Comparison of ENCODE assay signal across 8 mouse cellular contexts in the genomic region with DNA sequence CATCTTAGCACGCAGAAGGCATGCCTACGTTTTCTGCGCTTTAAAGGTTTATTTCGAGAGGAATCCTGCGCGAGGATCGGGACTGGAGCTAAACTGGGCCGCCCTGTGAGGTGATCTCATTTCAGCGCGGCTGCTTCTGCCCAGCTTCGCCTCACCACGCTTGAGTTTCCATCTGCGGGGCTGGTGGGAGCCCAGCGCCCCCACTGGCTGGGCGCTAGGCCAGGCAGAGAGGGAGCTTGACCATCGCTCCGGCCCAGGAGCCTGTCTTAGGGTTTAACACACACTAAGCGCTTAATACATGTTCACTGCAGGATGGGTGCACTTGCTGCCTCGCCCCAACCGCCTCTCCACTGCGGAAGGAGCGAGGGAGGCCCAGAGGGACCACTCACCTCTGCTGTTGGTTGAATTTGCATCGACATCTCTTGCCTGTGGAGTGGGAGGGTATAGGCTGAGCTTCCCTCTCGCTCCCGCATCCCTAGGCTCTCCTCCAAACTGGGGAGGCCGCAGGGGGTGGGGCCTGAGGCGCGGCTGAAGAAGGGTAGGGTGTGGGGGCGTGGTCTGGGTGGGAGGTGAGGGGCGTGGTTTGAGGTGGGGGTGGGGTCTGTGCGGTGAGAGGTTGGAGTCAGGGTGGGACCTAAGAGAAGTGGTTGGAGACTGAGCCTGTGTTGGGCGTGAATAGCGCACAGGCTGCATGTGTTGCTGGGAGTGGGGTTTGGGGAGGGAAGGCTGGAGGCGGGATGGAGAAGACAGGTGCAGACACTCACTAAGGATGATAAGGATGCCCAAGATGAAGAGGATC. TPM values are rescaled to one million over a fixed set of nuclear protein-coding genes. Genes with fewer than 3 reads are reported as not detected.
DNase-seq lines count a peak whose midpoint lies in the region; ATAC-seq and TF ChIP-seq lines count a peak whose summit lies in the region.

No protein-coding gene starts in this region.

- H3K4me1 ChIP-seq in E14TG2a.4 (replicated peaks; ENCODE audit: low read depth, low read length), result peaks cover 62% of the 10 kb centered on the region
- peaks cover 17% of the 10 kb centered on the region for H3K4me1 ChIP-seq in embryonic facial prominence, embryonic 11.5 days (ENCODE audit: control insufficient read depth, insufficient read depth, low read length)
- H3K4me1 ChIP-seq in heart, embryonic 13.5 days, result peaks cover 72% of the 10 kb centered on the region

- H3K9ac ChIP-seq in embryonic facial prominence, embryonic 11.5 days (replicated peaks; ENCODE audit: low read length), result 0 out of 2 replicates have a peak overlapping the region, but pooled peaks have one; percentile 9
- peak overlapping the region; percentile 82 for H3K9ac ChIP-seq in heart, embryonic 13.5 days

- H3K27ac ChIP-seq in embryonic facial prominence, embryonic 11.5 days (replicated peaks; ENCODE audit: low read depth, low read length), result no peak overlapping the region
- peak overlapping the region; percentile 94 for H3K27ac ChIP-seq in heart, embryonic 13.5 days (replicated peaks)
- peak overlapping the region; percentile 97 for H3K27ac ChIP-seq in left cerebral cortex, adult 2 months

- H3K36me3 ChIP-seq in E14TG2a.4 (ENCODE audit: insufficient read depth, low read length), result no peaks in the 10 kb centered on the region
- no peaks in the 10 kb centered on the region for H3K36me3 ChIP-seq in embryonic facial prominence, embryonic 11.5 days (replicated peaks; ENCODE audit: control insufficient read depth, insufficient read depth, low read depth, low read length)
- H3K36me3 ChIP-seq in heart, embryonic 13.5 days, result no peaks in the 10 kb centered on the region
- no peaks in the 10 kb centered on the region for H3K36me3 ChIP-seq in splenic B cell, adult 2 months (ENCODE audit: control insufficient read depth, insufficient read depth, low read length, poor library complexity, severe bottlenecking)

- H3K27me3 ChIP-seq in E14TG2a.4 (ENCODE audit: insufficient read depth, low read length), result peaks cover 84% of the 10 kb centered on the region
- peaks cover 47% of the 10 kb centered on the region for H3K27me3 ChIP-seq in embryonic facial prominence, embryonic 11.5 days (ENCODE audit: control insufficient read depth, insufficient read depth, low read length)
- peaks cover 57% of the 10 kb centered on the region for H3K27me3 ChIP-seq in heart, embryonic 13.5 days (replicated peaks)
- no peaks in the 10 kb centered on the region for H3K27me3 ChIP-seq in splenic B cell, adult 2 months (ENCODE audit: control insufficient read depth, insufficient read depth, low read length, poor library complexity, severe bottlenecking)

- peak; percentile 51 for DNase-seq in CD4-positive helper T cell, adult 2 months (ENCODE audit: low read depth, low spot score)
- peak; percentile 53 for DNase-seq in embryonic facial prominence, embryonic 11.5 days (ENCODE audit: low spot score)
- DNase-seq in left cerebral cortex, adult 2 months (ENCODE audit: extremely low spot score in 1 of 2, low spot score in 2 of 2), result peak; percentile 64 to 82
- DNase-seq in splenic B cell, adult 2 months (ENCODE audit: low read depth, low spot score), result peak; percentile 52

- TF ChIP-seq CTCF in E14TG2a.4 (conservative IDR thresholded peaks at IDR 0.05; ENCODE audit: low read length), result no peak
- peak; percentile 8; the same call in 1 of the 2 replicates for TF ChIP-seq CTCF in left cerebral cortex, adult 2 months (IDR thresholded peaks at IDR 0.05)

- peak overlapping the region; percentile 69 for H3K4me3 ChIP-seq in E14TG2a.4 (replicated peaks; ENCODE audit: low read length)
- peak overlapping the region; percentile 21; the same call in 1 of the 2 replicates for H3K4me3 ChIP-seq in embryonic facial prominence, embryonic 11.5 days (ENCODE audit: low read depth, low read length)
- peak overlapping the region; percentile 53 for H3K4me3 ChIP-seq in heart, embryonic 13.5 days
- H3K4me3 ChIP-seq in left cerebral cortex, adult 2 months, result peak overlapping the region; percentile 65

- ATAC-seq in embryonic facial prominence, embryonic 11.5 days (replicated peaks; ENCODE audit: insufficient number of reproducible peaks, low FRiP score, low TSS enrichment, low read depth), result 0 out of 2 replicates have a peak, but pooled peaks have one; percentile 35
- ATAC-seq in heart, embryonic 13.5 days (ENCODE audit: extremely low read depth, insufficient number of reproducible peaks, low FRiP score, low TSS enrichment), result no peak
- peak; percentile 41 for ATAC-seq in megakaryocyte progenitor cell, adult 5-6 weeks (replicated peaks; ENCODE audit: poor library complexity)
- no peak for ATAC-seq in erythroblast, adult 5-6 weeks (replicated peaks; ENCODE audit: low FRiP score, poor library complexity, severe bottlenecking)

- WGBS in embryonic facial prominence, embryonic 11.5 days, result under 1% methylated on average over 34 of the region's 34 CpGs
- WGBS in heart, embryonic 13.5 days, result 2% methylated on average over 34 of the region's 34 CpGs

- H3K4me2 ChIP-seq in embryonic facial prominence, embryonic 11.5 days (ENCODE audit: low read depth, low read length), result peak overlapping the region; percentile 32
- H3K4me2 ChIP-seq in heart, embryonic 13.5 days, result peak overlapping the region; percentile 69

- intact Hi-C loops in left cerebral cortex, adult 2 months (cut with DNase I), result loop anchor here (1.0 to 5.0 kb wide), 3 partner anchors 36 to 96 kb away; a partner anchor contains a TSS

- H3K9me3 ChIP-seq in E14TG2a.4 (ENCODE audit: low read length), result no peaks in the 10 kb centered on the region
- H3K9me3 ChIP-seq in embryonic facial prominence, embryonic 11.5 days (replicated peaks; ENCODE audit: control insufficient read depth, low read length), result no peaks in the 10 kb centered on the region
- no peaks in the 10 kb centered on the region for H3K9me3 ChIP-seq in heart, embryonic 13.5 days

RNA-seq across cellular contexts. Expression of a gene that starts 1.6 kb away (rescaled TPM):
- polyA plus RNA-seq in embryonic facial prominence, embryonic 11.5 days (2014; fragmentation: Nextera tagmentation; extraction: Ambion mirVana), result 8.7 and 11.2 TPM in 2 replicates
- 2.0 and 3.6 TPM in 2 replicates for polyA plus RNA-seq in heart, embryonic 13.5 days (2015; fragmentation: Nextera tagmentation; extraction: Ambion mirVana)
- total RNA-seq in left cerebral cortex, adult 2 months (2021), result 100 to 1,000 TPM; 174 to 184 TPM
- not detected in 2 replicates for total RNA-seq in megakaryocyte progenitor cell, adult 5-6 weeks (2015)
- not detected in 2 replicates for total RNA-seq in megakaryocyte progenitor cell, adult 5-6 weeks (2017)
- not detected in 2 replicates for total RNA-seq in erythroblast, adult 5-6 weeks (2015; ENCODE audit: low replicate concordance)
- total RNA-seq in erythroblast, adult 5-6 weeks (2017; ENCODE audit: low replicate concordance), result not detected in 2 replicates

RNA-seq across cellular contexts. Expression of a gene that starts 4.2 kb away (rescaled TPM):
- polyA plus RNA-seq in embryonic facial prominence, embryonic 11.5 days (2014; fragmentation: Nextera tagmentation; extraction: Ambion mirVana), result 11.8 and 12.0 TPM in 2 replicates
- polyA plus RNA-seq in heart, embryonic 13.5 days (2015; fragmentation: Nextera tagmentation; extraction: Ambion mirVana), result 1,042 and 1,184 TPM in 2 replicates
- total RNA-seq in left cerebral cortex, adult 2 months (2021), result 10 to 100 TPM; 72.8 to 79.1 TPM
- total RNA-seq in megakaryocyte progenitor cell, adult 5-6 weeks (2015), result not detected in 2 replicates
- not detected in 2 replicates for total RNA-seq in megakaryocyte progenitor cell, adult 5-6 weeks (2017)
- not detected in 2 replicates for total RNA-seq in erythroblast, adult 5-6 weeks (2015; ENCODE audit: low replicate concordance)
- total RNA-seq in erythroblast, adult 5-6 weeks (2017; ENCODE audit: low replicate concordance), result not detected in 2 replicates

RNA-seq across cellular contexts. Expression of a gene that starts 6.3 kb away (rescaled TPM):
- 1.2 and 1.5 TPM in 2 replicates for polyA plus RNA-seq in embryonic facial prominence, embryonic 11.5 days (2014; fragmentation: Nextera tagmentation; extraction: Ambion mirVana)
- 0.19 and 0.21 TPM in 2 replicates for polyA plus RNA-seq in heart, embryonic 13.5 days (2015; fragmentation: Nextera tagmentation; extraction: Ambion mirVana)
- 10 to 100 TPM; 28.9 to 34.1 TPM for total RNA-seq in left cerebral cortex, adult 2 months (2021)
- 0.57 TPM in 1 of 2 replicates, not detected in the other for total RNA-seq in megakaryocyte progenitor cell, adult 5-6 weeks (2015)
- total RNA-seq in megakaryocyte progenitor cell, adult 5-6 weeks (2017), result 0.10 TPM in 1 of 2 replicates, not detected in the other
- total RNA-seq in erythroblast, adult 5-6 weeks (2015; ENCODE audit: low replicate concordance), result not detected in 2 replicates
- not detected in 2 replicates for total RNA-seq in erythroblast, adult 5-6 weeks (2017; ENCODE audit: low replicate concordance)

RNA-seq across cellular contexts. Expression of a gene that starts 10.6 kb away (rescaled TPM):
- 10.3 and 12.5 TPM in 2 replicates for polyA plus RNA-seq in embryonic facial prominence, embryonic 11.5 days (2014; fragmentation: Nextera tagmentation; extraction: Ambion mirVana)
- 35.5 and 39.2 TPM in 2 replicates for polyA plus RNA-seq in heart, embryonic 13.5 days (2015; fragmentation: Nextera tagmentation; extraction: Ambion mirVana)
- total RNA-seq in left cerebral cortex, adult 2 months (2021), result 10 to 100 TPM; 34.1 to 39.0 TPM
- total RNA-seq in megakaryocyte progenitor cell, adult 5-6 weeks (2015), result 389 and 471 TPM in 2 replicates
- 244 and 257 TPM in 2 replicates for total RNA-seq in megakaryocyte progenitor cell, adult 5-6 weeks (2017)
- total RNA-seq in erythroblast, adult 5-6 weeks (2015; ENCODE audit: low replicate concordance), result 183 and 286 TPM in 2 replicates
- total RNA-seq in erythroblast, adult 5-6 weeks (2017; ENCODE audit: low replicate concordance), result 67.1 and 90.7 TPM in 2 replicates

RNA-seq across cellular contexts. Expression of a gene that starts 23.7 kb away (rescaled TPM):
- polyA plus RNA-seq in embryonic facial prominence, embryonic 11.5 days (2014; fragmentation: Nextera tagmentation; extraction: Ambion mirVana), result 11.8 TPM in 2 replicates
- polyA plus RNA-seq in heart, embryonic 13.5 days (2015; fragmentation: Nextera tagmentation; extraction: Ambion mirVana), result 2.0 and 2.2 TPM in 2 replicates
- total RNA-seq in left cerebral cortex, adult 2 months (2021), result not detected
- not detected in 2 replicates for total RNA-seq in megakaryocyte progenitor cell, adult 5-6 weeks (2015)
- not detected in 2 replicates for total RNA-seq in megakaryocyte progenitor cell, adult 5-6 weeks (2017)
- not detected in 2 replicates for total RNA-seq in erythroblast, adult 5-6 weeks (2015; ENCODE audit: low replicate concordance)
- not detected in 2 replicates for total RNA-seq in erythroblast, adult 5-6 weeks (2017; ENCODE audit: low replicate concordance)

Comparison
In these comparisons a context has a peak if more than half of its experiments do, and no peak if none do; other contexts are left out.
1. ATAC-seq: peak in embryonic facial prominence, embryonic 11.5 days (single experiment) and megakaryocyte progenitor cell, adult 5-6 weeks (single experiment); none in heart, embryonic 13.5 days (single experiment) and erythroblast, adult 5-6 weeks (single experiment).
2. RNA of a gene that starts 1.6 kb away (total RNA-seq): 174 to 184 TPM in left cerebral cortex, adult 2 months; not detected in megakaryocyte progenitor cell, adult 5-6 weeks and not detected in erythroblast, adult 5-6 weeks; every median in the first group is over 100 times any median in the second.
3. RNA of a gene that starts 4.2 kb away (total RNA-seq): 72.8 to 79.1 TPM in left cerebral cortex, adult 2 months; not detected in megakaryocyte progenitor cell, adult 5-6 weeks and not detected in erythroblast, adult 5-6 weeks; every median in the first group is over 10 times any median in the second.
4. RNA of a gene that starts 6.3 kb away (total RNA-seq): 28.9 to 34.1 TPM in left cerebral cortex, adult 2 months; 0.10 to 0.57 TPM in megakaryocyte progenitor cell, adult 5-6 weeks and not detected in erythroblast, adult 5-6 weeks; every median in the first group is over 10 times any median in the second.
5. Peak in every context shown above with its lines, with median percentiles within 50 percentile points of each other: DNase-seq and H3K4me3 ChIP-seq.